Mouse (Mus musculus) heart, embryonic 16.5 days (tissue): ENCODE results near the gene Gpc5. TPM values are rescaled to one million over a fixed set of nuclear protein-coding genes. Genes with fewer than 3 reads are reported as not detected.

Source experiments
- ATAC-seq: fragments of 200-750 bp; cut with Nextera tagmentation; replicated peaks from 2 replicates; pipeline ENCODE4 v1.8.0; 2017; ENCODE audit warnings: moderate number of reproducible peaks; ENCODE audit not compliant: insufficient read depth, low FRiP score; ENCODE audit errors: extremely low read depth
- H3K27ac ChIP-seq: fragments of 300-500 bp; sonication (generic); 2 replicates; pipeline ENCODE4 v1.5.1; 2014; ENCODE audit warnings: mild to moderate bottlenecking, low read length, control low read depth, moderate library complexity
- H3K27me3 ChIP-seq: fragments of 300-500 bp; sonication (generic); 2 replicates; pipeline ENCODE4 v1.6.1; 2014; ENCODE audit warnings: low read length, mixed read lengths; ENCODE audit not compliant: control insufficient read depth, insufficient read depth
- H3K36me3 ChIP-seq: fragments of 300-500 bp; sonication (generic); 2 replicates; pipeline ENCODE4 v1.6.1; 2014; ENCODE audit not compliant: control insufficient read depth, insufficient read depth
- H3K4me1 ChIP-seq: fragments of 300-500 bp; sonication (generic); 2 replicates; pipeline ENCODE4 v1.6.1; 2014; ENCODE audit warnings: low read length, mixed read lengths; ENCODE audit not compliant: control insufficient read depth, insufficient read depth
- H3K4me2 ChIP-seq: fragments of 300-500 bp; sonication (generic); 2 replicates; pipeline ENCODE4 v1.6.1; 2014; ENCODE audit warnings: low read depth, mild to moderate bottlenecking, control low read depth, low read length
- H3K4me3 ChIP-seq: fragments of 300-500 bp; sonication (generic); 2 replicates; pipeline ENCODE4 v1.5.1; 2014; ENCODE audit warnings: mild to moderate bottlenecking, control low read depth, low read length
- H3K9ac ChIP-seq: fragments of 300-500 bp; sonication (generic); 2 replicates; pipeline ENCODE4 v1.6.1; 2014; ENCODE audit warnings: low read length, control low read depth
- H3K9me3 ChIP-seq: fragments of 300-500 bp; sonication (generic); replicated peaks from 2 replicates; pipeline ENCODE4 v1.6.1; 2016; ENCODE audit warnings: low read length; ENCODE audit not compliant: control insufficient read depth
- WGBS: fragments of 180-500 bp; shearing (Covaris S2); extraction: QIAGEN DNeasy Blood & Tissue Kit; methylation state at CpG from one replicate; pipeline ENCODE4 v1.1.7; 2014; 5-methylcytosine and 5-hydroxymethylcytosine counted together
- polyA plus RNA-seq: library from polyadenylated mRNA; unstranded; fragments of >200 nt; fragmentation: Nextera tagmentation; extraction: Ambion mirVana; gene quantifications from 2 replicates; pipeline ENCODE4 v1.2.1, GENCODE M21; 2015

The Gpc5 gene
- polyA plus RNA-seq, 1 experiment from 2014 or later, result 0.43 TPM

- WGBS, result 87% methylated on average over 4 of the region's 4 CpGs
Observed at GRCm38 (mm10) chr14:115090516-115090915, 1.5 kb upstream of the Gpc5 start.

GRCm38 (mm10) chr14:115092510-115092909, 495 bp downstream of the Gpc5 start:
- under 1% methylated on average over 33 of the region's 33 CpGs for WGBS
- Histone ChIP-seq H3K9ac (peak overlapping the region; percentile 60), H3K36me3 (no peaks in the 10 kb centered on the region), H3K4me1 (peaks cover 3% of the 10 kb centered on the region), H3K27me3 (peaks cover 29% of the 10 kb centered on the region), H3K27ac (no peak overlapping the region), H3K4me3 (peak overlapping the region; percentile 78), H3K9me3 (no peaks in the 10 kb centered on the region), H3K4me2 (peak overlapping the region; percentile 98)
- peak; percentile 39 for ATAC-seq

More at GRCm38 (mm10) chr14:115090516-115090915, 1.5 kb upstream of the Gpc5 start:
- Histone ChIP-seq H3K27ac (no peak overlapping the region), H3K4me2 (no peak overlapping the region), H3K9ac (no peak overlapping the region), H3K4me1 (peaks cover 3% of the 10 kb centered on the region), H3K9me3 (no peaks in the 10 kb centered on the region), H3K27me3 (peaks cover 29% of the 10 kb centered on the region), H3K4me3 (no peak overlapping the region), H3K36me3 (no peaks in the 10 kb centered on the region)
- no peak for ATAC-seq

DNA sequence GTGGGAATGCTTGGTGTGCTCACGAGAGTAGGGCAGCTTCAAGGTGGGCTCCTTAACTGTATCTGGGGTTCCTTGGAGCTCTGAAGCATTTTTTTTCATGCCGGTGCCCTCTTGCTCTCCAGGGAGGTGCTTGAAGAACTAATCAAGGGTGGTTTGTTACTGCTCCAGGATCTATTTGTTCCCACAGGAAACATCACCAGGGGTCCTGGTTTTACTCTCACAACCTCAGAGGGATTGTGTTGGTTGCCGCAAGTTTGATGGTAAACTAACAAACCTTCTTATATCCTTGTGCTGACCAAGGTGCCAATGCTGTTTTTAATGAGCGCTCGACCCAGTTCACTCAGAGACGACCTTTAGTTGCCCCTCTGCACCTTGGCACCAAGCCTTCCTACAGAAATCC, 937 bp downstream of the Gpc5 start:
- Histone ChIP-seq H3K36me3 (no peaks in the 10 kb centered on the region), H3K9ac (no peak overlapping the region), H3K4me3 (peak overlapping the region; percentile 78; the same call in 1 of the 2 replicates), H3K4me2 (peak overlapping the region; percentile 98), H3K4me1 (peaks cover 3% of the 10 kb centered on the region), H3K27ac (no peak overlapping the region), H3K27me3 (peaks cover 29% of the 10 kb centered on the region), H3K9me3 (no peaks in the 10 kb centered on the region)
- 26% methylated on average over 6 of the region's 6 CpGs for WGBS
- ATAC-seq, result no peak

DNA sequence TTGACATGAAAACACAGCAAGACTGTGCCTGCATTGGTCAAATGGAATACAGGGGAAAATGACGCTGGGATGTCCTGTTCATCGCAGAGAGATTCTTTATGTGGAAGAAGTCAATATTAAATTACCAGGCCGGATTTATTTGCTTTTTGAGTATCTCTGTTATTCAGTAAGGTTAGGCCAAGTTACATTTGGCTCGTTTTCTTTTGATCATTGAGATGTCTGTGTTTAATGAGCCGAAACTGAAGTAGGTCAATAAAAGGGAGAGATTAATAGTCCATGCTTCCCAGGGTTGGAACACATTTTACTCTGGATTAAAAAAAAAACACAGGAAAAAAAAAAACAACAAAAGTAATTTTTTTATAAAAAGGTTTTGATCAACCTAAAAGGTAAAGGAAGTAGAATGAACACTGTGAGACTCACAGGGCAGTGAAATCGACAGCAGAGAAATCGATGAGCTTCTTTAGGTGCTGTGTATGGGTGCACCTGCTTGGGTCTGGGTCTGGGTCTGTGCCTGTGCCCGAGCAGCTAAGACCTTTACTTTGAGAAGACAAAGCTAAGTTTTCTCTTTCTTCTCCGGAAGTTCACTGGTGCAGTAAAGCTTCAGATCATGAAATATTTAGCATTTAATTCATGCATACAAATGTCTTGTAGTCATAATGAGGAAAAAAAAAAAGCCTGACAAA, 8.7 kb downstream of the Gpc5 start:
- no peak for ATAC-seq
- Histone ChIP-seq H3K36me3 (no peaks in the 10 kb centered on the region), H3K9me3 (no peaks in the 10 kb centered on the region), H3K27ac (no peak overlapping the region), H3K4me3 (no peak overlapping the region), H3K4me1 (no peaks in the 10 kb centered on the region), H3K4me2 (no peak overlapping the region), H3K27me3 (no peaks in the 10 kb centered on the region), H3K9ac (no peak overlapping the region)
- whole genome bisulfite sequencing, result 82% methylated on average over 9 of the region's 9 CpGs

DNA sequence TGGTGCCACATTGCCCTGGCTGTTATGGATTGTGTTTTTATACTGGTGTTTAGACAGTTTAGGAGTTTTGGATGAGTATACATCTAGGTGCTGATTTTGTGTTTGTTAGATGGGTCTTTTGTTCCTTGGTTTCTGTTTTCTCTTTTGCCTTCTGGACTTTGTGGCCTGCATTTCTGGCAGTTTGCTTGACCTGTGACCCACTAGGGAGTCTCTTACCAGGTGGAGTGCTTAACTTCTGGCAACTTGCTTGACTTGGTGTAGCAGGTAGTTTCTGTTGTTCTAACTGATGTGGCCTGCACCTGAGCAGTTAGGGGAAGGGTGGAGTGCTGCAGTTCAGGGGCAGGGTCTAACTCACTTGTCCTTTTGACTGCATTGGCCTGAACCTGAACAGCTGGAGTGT, 14.3 kb downstream of the Gpc5 start:
- H3K9me3 ChIP-seq, result no peaks in the 10 kb centered on the region
- H3K27ac ChIP-seq, result no peak overlapping the region
- H3K27me3 ChIP-seq, result no peaks in the 10 kb centered on the region
- H3K4me3 ChIP-seq, result no peak overlapping the region
- H3K9ac ChIP-seq, result no peak overlapping the region
- no peaks in the 10 kb centered on the region for H3K36me3 ChIP-seq
- no peak for ATAC-seq
- H3K4me1 ChIP-seq, result no peaks in the 10 kb centered on the region
- H3K4me2 ChIP-seq, result no peak overlapping the region

DNA sequence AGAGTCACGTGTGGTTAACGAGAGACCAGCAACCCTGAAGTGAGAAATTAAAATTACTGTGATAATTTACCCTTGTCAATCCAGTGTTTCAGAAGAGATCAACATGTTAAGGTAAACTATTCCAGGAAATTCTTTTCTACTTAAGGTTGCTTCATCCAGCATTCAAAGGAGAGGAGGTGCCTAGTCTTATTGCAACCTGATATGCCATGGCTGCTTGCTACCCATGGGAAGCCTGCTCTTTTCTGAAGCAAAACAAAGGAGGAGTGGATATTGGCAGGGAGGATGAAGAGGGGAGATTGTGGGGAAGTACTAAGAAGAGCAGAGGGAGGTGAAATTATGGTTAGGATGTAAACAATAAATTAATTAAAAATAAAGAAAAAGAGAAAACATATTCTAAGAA, 15.5 kb downstream of the Gpc5 start:
- H3K4me3 ChIP-seq, result no peak overlapping the region
- 46% methylated on average over 2 of the region's 2 CpGs for WGBS
- no peak overlapping the region for H3K4me2 ChIP-seq
- no peak overlapping the region for H3K9ac ChIP-seq
- no peaks in the 10 kb centered on the region for H3K36me3 ChIP-seq
- no peak overlapping the region for H3K27ac ChIP-seq
- no peaks in the 10 kb centered on the region for H3K27me3 ChIP-seq
- H3K4me1 ChIP-seq, result no peaks in the 10 kb centered on the region
- no peaks in the 10 kb centered on the region for H3K9me3 ChIP-seq
- no peak for ATAC-seq

GRCm38 (mm10) chr14:115118626-115119025, 26.6 kb downstream of the Gpc5 start:
- Histone ChIP-seq H3K4me2 (no peak overlapping the region), H3K27ac (no peak overlapping the region), H3K4me1 (no peaks in the 10 kb centered on the region), H3K36me3 (no peaks in the 10 kb centered on the region), H3K4me3 (no peak overlapping the region), H3K9ac (no peak overlapping the region), H3K9me3 (no peaks in the 10 kb centered on the region), H3K27me3 (no peaks in the 10 kb centered on the region)
- no peak for ATAC-seq
- 81% methylated on average over 9 of the region's 9 CpGs for WGBS

GRCm38 (mm10) chr14:115148821-115149220, 56.8 kb downstream of the Gpc5 start:
- no peak overlapping the region for H3K4me2 ChIP-seq
- no peak overlapping the region for H3K4me3 ChIP-seq
- ATAC-seq, result no peak
- H3K4me1 ChIP-seq, result no peaks in the 10 kb centered on the region
- H3K27ac ChIP-seq, result no peak overlapping the region
- no peak overlapping the region for H3K9ac ChIP-seq
- 83% methylated on average over 3 of the region's 3 CpGs for WGBS
- no peaks in the 10 kb centered on the region for H3K9me3 ChIP-seq
- no peaks in the 10 kb centered on the region for H3K27me3 ChIP-seq
- no peaks in the 10 kb centered on the region for H3K36me3 ChIP-seq

DNA sequence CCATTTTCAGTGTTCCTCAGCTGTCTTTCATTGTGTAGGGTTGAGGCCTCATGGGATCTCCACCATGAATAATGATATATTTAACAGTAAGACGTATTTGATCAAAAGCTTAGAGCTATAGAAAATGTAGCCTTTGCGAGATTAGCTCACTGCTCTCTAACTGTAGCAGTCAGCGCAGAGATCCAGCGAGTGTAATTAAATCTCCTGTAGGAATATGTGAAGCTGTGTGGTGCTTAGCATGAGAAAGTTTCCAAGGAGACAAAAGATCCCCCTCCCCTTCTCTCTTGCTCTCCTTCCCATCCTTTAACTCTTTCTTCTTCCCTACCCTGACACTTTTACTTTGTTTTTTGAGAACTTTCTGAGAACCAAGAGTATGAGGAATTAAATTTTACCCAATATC, 64.6 kb downstream of the Gpc5 start:
- Histone ChIP-seq H3K4me2 (no peak overlapping the region), H3K4me1 (no peaks in the 10 kb centered on the region), H3K9ac (no peak overlapping the region), H3K36me3 (no peaks in the 10 kb centered on the region), H3K27ac (no peak overlapping the region), H3K4me3 (no peak overlapping the region), H3K9me3 (no peaks in the 10 kb centered on the region), H3K27me3 (no peaks in the 10 kb centered on the region)
- no peak for ATAC-seq
- 79% methylated on average over 4 of the region's 4 CpGs for WGBS
